Mouse (Mus musculus): ENCODE data around the gene Marc2.

- TF ChIP-seq CTCF (IDR thresholded peaks at IDR 0.05; ENCODE audit: extremely low read depth, insufficient read depth, low read length) (no peak), POLR2A (IDR thresholded peaks at IDR 0.05; ENCODE audit: extremely low read depth, insufficient read depth, low read length) (no peak)
Observed at GRCm38 (mm10) chr1:184811716-184812250, 34.5 kb downstream of the Marc2 start.

Measured in cortical plate, adult 2 months (tissue).